Mouse (Mus musculus): ENCODE results near the gene Tigd2. TPM values are rescaled to one million over a fixed set of nuclear protein-coding genes. Genes with fewer than 3 reads are reported as not detected.

Gene Tigd2
- polyA plus RNA-seq, 1 experiment from 2014 or later, result 10.1 TPM

- TF ChIP-seq EP300 (optimal IDR thresholded peaks at IDR 0.05), result no peak
- no peak for TF ChIP-seq CTCF (IDR thresholded peaks at IDR 0.05; ENCODE audit: low read depth)
- Histone ChIP-seq H3K27me3 (ENCODE audit: control insufficient read depth, insufficient read depth, low read length) (no peaks in the 10 kb centered on the region), H3K27ac (replicated peaks) (no peak overlapping the region), H3K4me3 (ENCODE audit: low read depth, low read length) (no peak overlapping the region), H3K4me2 (replicated peaks; ENCODE audit: low read depth) (no peak overlapping the region), H3K9me3 (ENCODE audit: control insufficient read depth, low read length) (no peaks in the 10 kb centered on the region), H3K4me1 (replicated peaks; ENCODE audit: control insufficient read depth, insufficient read depth) (no peaks in the 10 kb centered on the region), H3K36me3 (ENCODE audit: control insufficient read depth, insufficient read depth, low read length) (no peaks in the 10 kb centered on the region), H3K9ac (ENCODE audit: low read length) (no peak overlapping the region)
- no peak for ATAC-seq (ENCODE audit: low FRiP score, low TSS enrichment)
- DNase-seq (ENCODE audit: low spot score), result no peak
These were observed 24.5 kb downstream of the Tigd2 start for GRCm38 (mm10) chr6:59233191-59233590.

- ATAC-seq (ENCODE audit: low FRiP score, low TSS enrichment), result no peak
- no peak for DNase-seq (ENCODE audit: low spot score)
- no peak overlapping the region for H3K27ac ChIP-seq (replicated peaks)
These were observed 25.0 kb downstream of the Tigd2 start for GRCm38 (mm10) chr6:59233651-59234050.

GRCm38 (mm10) chr6:59249675-59250074 is 41.0 kb downstream of the Tigd2 start:
- no peak overlapping the region for H3K9ac ChIP-seq (ENCODE audit: low read length)
- WGBS, result 26% methylated on average over 2 of the region's 2 CpGs
- DNase-seq (ENCODE audit: low spot score), result peak; percentile 55

More at GRCm38 (mm10) chr6:59233651-59234050, 25.0 kb downstream of the Tigd2 start:
- no peaks in the 10 kb centered on the region for H3K4me1 ChIP-seq (replicated peaks; ENCODE audit: control insufficient read depth, insufficient read depth)
- H3K27me3 ChIP-seq (ENCODE audit: control insufficient read depth, insufficient read depth, low read length), result no peaks in the 10 kb centered on the region
- H3K9me3 ChIP-seq (ENCODE audit: control insufficient read depth, low read length), result no peaks in the 10 kb centered on the region
- no peak overlapping the region for H3K9ac ChIP-seq (ENCODE audit: low read length)
- no peak for TF ChIP-seq CTCF (IDR thresholded peaks at IDR 0.05; ENCODE audit: low read depth)
- no peak for TF ChIP-seq EP300 (optimal IDR thresholded peaks at IDR 0.05)
- H3K36me3 ChIP-seq (ENCODE audit: control insufficient read depth, insufficient read depth, low read length), result no peaks in the 10 kb centered on the region
- no peak overlapping the region for H3K4me3 ChIP-seq (ENCODE audit: low read depth, low read length)
- H3K4me2 ChIP-seq (replicated peaks; ENCODE audit: low read depth), result no peak overlapping the region

DNA sequence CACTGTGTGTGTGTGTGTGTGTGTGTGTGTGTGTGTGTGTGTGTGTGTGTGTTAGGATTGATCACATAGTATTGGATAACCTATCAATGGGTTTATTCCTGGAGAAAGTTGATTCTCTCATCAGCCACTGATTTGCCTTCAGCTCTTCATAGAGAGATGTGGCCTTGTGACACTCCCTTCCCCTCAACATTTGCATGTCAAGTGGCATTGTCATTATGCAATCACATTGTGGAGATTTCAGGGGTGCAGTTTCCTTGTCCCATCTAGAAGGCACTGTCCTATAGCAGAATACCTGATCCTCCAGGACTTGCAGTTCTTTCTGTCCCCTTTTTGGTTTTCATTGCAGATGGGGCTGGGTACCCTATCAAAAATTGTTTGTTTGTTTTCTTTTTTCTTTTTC is 41.9 kb downstream of the Tigd2 start:
- Histone ChIP-seq H3K9me3 (ENCODE audit: control insufficient read depth, low read length) (no peaks in the 10 kb centered on the region), H3K27ac (replicated peaks) (no peak overlapping the region), H3K4me1 (replicated peaks; ENCODE audit: control insufficient read depth, insufficient read depth) (no peaks in the 10 kb centered on the region), H3K36me3 (ENCODE audit: control insufficient read depth, insufficient read depth, low read length) (no peaks in the 10 kb centered on the region), H3K9ac (ENCODE audit: low read length) (no peak overlapping the region), H3K4me3 (ENCODE audit: low read depth, low read length) (no peak overlapping the region), H3K27me3 (ENCODE audit: control insufficient read depth, insufficient read depth, low read length) (no peaks in the 10 kb centered on the region), H3K4me2 (replicated peaks; ENCODE audit: low read depth) (no peak overlapping the region)
- no peak for ATAC-seq (ENCODE audit: low FRiP score, low TSS enrichment)
- DNase-seq (ENCODE audit: low spot score), result no peak
- no peak for TF ChIP-seq CTCF (IDR thresholded peaks at IDR 0.05; ENCODE audit: low read depth)
- no peak for TF ChIP-seq EP300 (optimal IDR thresholded peaks at IDR 0.05)

More at GRCm38 (mm10) chr6:59249675-59250074, 41.0 kb downstream of the Tigd2 start:
- no peaks in the 10 kb centered on the region for H3K4me1 ChIP-seq (replicated peaks; ENCODE audit: control insufficient read depth, insufficient read depth)
- H3K27me3 ChIP-seq (ENCODE audit: control insufficient read depth, insufficient read depth, low read length), result no peaks in the 10 kb centered on the region
- H3K36me3 ChIP-seq (ENCODE audit: control insufficient read depth, insufficient read depth, low read length), result no peaks in the 10 kb centered on the region
- no peak for ATAC-seq (ENCODE audit: low FRiP score, low TSS enrichment)
- H3K9me3 ChIP-seq (ENCODE audit: control insufficient read depth, low read length), result no peaks in the 10 kb centered on the region
- H3K27ac ChIP-seq (replicated peaks), result no peak overlapping the region
- no peak overlapping the region for H3K4me3 ChIP-seq (ENCODE audit: low read depth, low read length)
- H3K4me2 ChIP-seq (replicated peaks; ENCODE audit: low read depth), result no peak overlapping the region
- TF ChIP-seq EP300 (optimal IDR thresholded peaks at IDR 0.05) (no peak), CTCF (IDR thresholded peaks at IDR 0.05; ENCODE audit: low read depth) (peak; percentile 77)

GRCm38 (mm10) chr6:59255909-59256308 is 47.2 kb downstream of the Tigd2 start:
- no peak for DNase-seq (ENCODE audit: low spot score)
- TF ChIP-seq EP300 (optimal IDR thresholded peaks at IDR 0.05), result no peak
- no peak for TF ChIP-seq CTCF (IDR thresholded peaks at IDR 0.05; ENCODE audit: low read depth)
- Histone ChIP-seq H3K9ac (ENCODE audit: low read length) (no peak overlapping the region), H3K36me3 (ENCODE audit: control insufficient read depth, insufficient read depth, low read length) (no peaks in the 10 kb centered on the region), H3K4me1 (replicated peaks; ENCODE audit: control insufficient read depth, insufficient read depth) (no peaks in the 10 kb centered on the region), H3K27ac (replicated peaks) (no peak overlapping the region), H3K4me2 (replicated peaks; ENCODE audit: low read depth) (no peak overlapping the region), H3K4me3 (ENCODE audit: low read depth, low read length) (no peak overlapping the region), H3K27me3 (ENCODE audit: control insufficient read depth, insufficient read depth, low read length) (no peaks in the 10 kb centered on the region), H3K9me3 (ENCODE audit: control insufficient read depth, low read length) (no peaks in the 10 kb centered on the region)
- 62% methylated on average over 1 of the region's 1 CpGs for WGBS
- no peak for ATAC-seq (ENCODE audit: low FRiP score, low TSS enrichment)

Other genes with a start within 250 kb of the Tigd2 start
- 8.0 and 8.4 TPM in 2 replicates for gene Fam13a, start 184.3 kb upstream of the Tigd2 start, polyA plus RNA-seq (2015; fragmentation: Nextera tagmentation; extraction: Ambion mirVana)
- 2.1 and 2.7 TPM in 2 replicates for gene Gprin3, start 217.4 kb downstream of the Tigd2 start, polyA plus RNA-seq (2015; fragmentation: Nextera tagmentation; extraction: Ambion mirVana)